Mouse (Mus musculus) cortical plate, adult 2 months (tissue): ENCODE data around the gene Lsamp.

Source experiments
- CTCF ChIP-seq: fragments of 200-500 bp; IDR thresholded peaks from 2 replicates; pipeline ENCODE4 v1.5.1; 2011; ENCODE audit warnings: mild to moderate bottlenecking, control low read depth, low read length; ENCODE audit not compliant: insufficient read depth; ENCODE audit errors: extremely low read depth
- POLR2A ChIP-seq: fragments of 200-500 bp; IDR thresholded peaks from 2 replicates; pipeline ENCODE4 v1.6.1; 2011; ENCODE audit warnings: mild to moderate bottlenecking, low read length, control low read depth; ENCODE audit not compliant: insufficient read depth; ENCODE audit errors: extremely low read depth

DNA sequence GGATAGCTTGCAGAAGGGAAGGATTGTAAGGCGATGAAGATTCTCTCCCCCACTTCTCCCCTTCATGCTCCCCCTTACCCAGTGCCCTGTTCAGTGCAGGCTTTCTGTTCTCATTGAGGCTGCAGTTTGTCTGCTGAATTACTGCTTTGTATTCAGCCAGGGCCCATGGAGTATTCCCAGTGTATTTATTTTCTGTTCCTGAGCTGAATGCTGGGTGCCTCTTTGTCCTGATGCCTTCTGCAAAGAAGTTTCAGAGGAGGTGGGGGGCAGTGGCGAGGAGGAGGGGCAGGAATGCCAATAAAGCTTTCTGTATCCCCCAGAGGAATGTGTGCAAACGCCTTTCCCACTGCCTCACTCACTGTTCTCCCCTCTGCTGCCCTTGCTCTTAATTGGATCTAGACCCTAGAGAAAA is 1567.7 kb downstream of the Lsamp start:
- no peak for TF ChIP-seq CTCF
- TF ChIP-seq POLR2A, result no peak
